Mouse (Mus musculus) heart, embryonic 15.5 days (tissue): Measurements from ENCODE around the gene Pla2g4b. TPM values are rescaled to one million over a fixed set of nuclear protein-coding genes. Genes with fewer than 3 reads are reported as not detected.

Experiments
- ATAC-seq: fragments of 200-750 bp; cut with Nextera tagmentation; replicated peaks from 2 replicates; pipeline ENCODE4 v1.8.0; 2017; ENCODE audit warnings: low read depth, moderate TSS enrichment; ENCODE audit not compliant: insufficient number of reproducible peaks, insufficient read depth, low FRiP score
- H3K27ac ChIP-seq: fragments of 300-500 bp; sonication (generic); 2 replicates; pipeline ENCODE4 v1.5.1; 2015; ENCODE audit warnings: mild to moderate bottlenecking, inconsistent platforms
- H3K27me3 ChIP-seq: fragments of 300-500 bp; sonication (generic); 2 replicates; pipeline ENCODE4 v1.6.1; 2015; ENCODE audit warnings: inconsistent platforms
- H3K36me3 ChIP-seq: fragments of 300-500 bp; sonication (generic); 2 replicates; pipeline ENCODE4 v1.6.1; 2015; ENCODE audit warnings: mild to moderate bottlenecking, inconsistent platforms
- H3K4me1 ChIP-seq: fragments of 300-500 bp; sonication (generic); replicated peaks from 2 replicates; pipeline ENCODE4 v1.6.1; 2015; ENCODE audit warnings: inconsistent platforms
- H3K4me2 ChIP-seq: fragments of 300-500 bp; sonication (generic); 2 replicates; pipeline ENCODE4 v1.6.1; 2015; ENCODE audit warnings: inconsistent platforms, mild to moderate bottlenecking, moderate library complexity
- H3K4me3 ChIP-seq: fragments of 300-500 bp; sonication (generic); 2 replicates; pipeline ENCODE4 v1.5.1; 2015; ENCODE audit warnings: mild to moderate bottlenecking, inconsistent platforms
- H3K9ac ChIP-seq: fragments of 300-500 bp; sonication (generic); 2 replicates; pipeline ENCODE4 v1.6.1; 2015; ENCODE audit warnings: mild to moderate bottlenecking, inconsistent platforms
- H3K9me3 ChIP-seq: fragments of 300-500 bp; sonication (generic); replicated peaks from 2 replicates; pipeline ENCODE4 v1.6.1; 2016; ENCODE audit warnings: inconsistent platforms
- WGBS: fragments of 180-500 bp; shearing (Covaris S2); methylation state at CpG from one replicate; pipeline ENCODE4 v1.1.7; 2015; ENCODE audit warnings: mixed read lengths; 5-methylcytosine and 5-hydroxymethylcytosine counted together
- polyA plus RNA-seq: library from polyadenylated mRNA; unstranded; fragments of >200 nt; fragmentation: Nextera tagmentation; extraction: Ambion mirVana; gene quantifications from 2 replicates; pipeline ENCODE4 v1.2.1, GENCODE M21; 2015

Gene Pla2g4b
- polyA plus RNA-seq, 1 experiment from 2014 or later, result 1.3 TPM

- WGBS, result 82% methylated on average over 12 of the region's 12 CpGs
- ATAC-seq, result no peak
- peaks cover 42% of the 10 kb centered on the region for H3K36me3 ChIP-seq
Measured at GRCm38 (mm10) chr2:120017599-120017998, 15.6 kb upstream of the Pla2g4b start.

GRCm38 (mm10) chr2:120024337-120024736 lies 8.9 kb upstream of the Pla2g4b start:
- Histone ChIP-seq H3K9me3 (no peaks in the 10 kb centered on the region), H3K27ac (peak overlapping the region; percentile 88), H3K27me3 (no peaks in the 10 kb centered on the region), H3K36me3 (peaks cover 28% of the 10 kb centered on the region), H3K4me3 (no peak overlapping the region), H3K4me1 (peaks cover 32% of the 10 kb centered on the region), H3K4me2 (no peak overlapping the region), H3K9ac (no peak overlapping the region)
- WGBS, result 46% methylated on average over 5 of the region's 5 CpGs
- ATAC-seq, result peak; percentile 65; the same call in 1 of the 2 replicates

More at GRCm38 (mm10) chr2:120017599-120017998, 15.6 kb upstream of the Pla2g4b start:
- no peaks in the 10 kb centered on the region for H3K27me3 ChIP-seq
- H3K4me1 ChIP-seq, result peaks cover 3% of the 10 kb centered on the region; the same call in 1 of the 2 replicates
- no peak overlapping the region for H3K9ac ChIP-seq
- H3K4me2 ChIP-seq, result no peak overlapping the region
- no peaks in the 10 kb centered on the region for H3K9me3 ChIP-seq
- H3K27ac ChIP-seq, result no peak overlapping the region
- no peak overlapping the region for H3K4me3 ChIP-seq

GRCm38 (mm10) chr2:120026984-120027949 lies 6.0 kb upstream of the Pla2g4b start, which contains the start of the genes Jmjd7 and Gm28042:
Jmjd7 (plus strand) TSS chr2:120027483.
Gm28042 (plus strand) TSS chr2:120027493.
- no peaks in the 10 kb centered on the region for H3K27me3 ChIP-seq
- peak within 1 kb of the TSS; percentile 91 for H3K27ac ChIP-seq
- ATAC-seq, result peak; percentile 73
- peak within 1 kb of the TSS; percentile 86 for H3K4me3 ChIP-seq
- peak within 1 kb of the TSS; percentile 84 for H3K4me2 ChIP-seq
- H3K4me1 ChIP-seq, result peaks cover 32% of the 10 kb centered on the region
- WGBS, result 5% methylated on average over 50 of the region's 50 CpGs
- no peaks in the 10 kb centered on the region for H3K9me3 ChIP-seq
- peaks cover 20% of the 10 kb centered on the region; the same call in 1 of the 2 replicates for H3K36me3 ChIP-seq
- H3K9ac ChIP-seq, result peak within 1 kb of the TSS; percentile 93

- Histone ChIP-seq H3K27ac (peak overlapping the region; percentile 91), H3K9me3 (no peaks in the 10 kb centered on the region), H3K27me3 (no peaks in the 10 kb centered on the region), H3K4me2 (peak overlapping the region; percentile 84), H3K9ac (peak overlapping the region; percentile 93), H3K4me1 (peaks cover 32% of the 10 kb centered on the region), H3K4me3 (peak overlapping the region; percentile 86), H3K36me3 (peaks cover 15% of the 10 kb centered on the region; the same call in 1 of the 2 replicates)
- 46% methylated on average over 3 of the region's 3 CpGs for WGBS
- ATAC-seq, result no peak
Measured at GRCm38 (mm10) chr2:120027950-120028331, 5.3 kb upstream of the Pla2g4b start.

- Histone ChIP-seq H3K9ac (no peak overlapping the region), H3K4me1 (peaks cover 22% of the 10 kb centered on the region), H3K27ac (no peak overlapping the region), H3K4me2 (no peak overlapping the region), H3K27me3 (no peaks in the 10 kb centered on the region), H3K4me3 (no peak overlapping the region), H3K9me3 (no peaks in the 10 kb centered on the region), H3K36me3 (peaks cover 16% of the 10 kb centered on the region; the same call in 1 of the 2 replicates)
- no peak for ATAC-seq
- WGBS, result 75% methylated on average over 8 of the region's 8 CpGs
Measured at GRCm38 (mm10) chr2:120030380-120030779, 2.8 kb upstream of the Pla2g4b start.

GRCm38 (mm10) chr2:120033726-120034125 lies 509 bp downstream of the Pla2g4b start:
- H3K27ac ChIP-seq, result no peak overlapping the region
- H3K4me2 ChIP-seq, result no peak overlapping the region
- H3K4me3 ChIP-seq, result no peak overlapping the region
- H3K27me3 ChIP-seq, result no peaks in the 10 kb centered on the region
- 61% methylated on average over 5 of the region's 5 CpGs for WGBS
- H3K36me3 ChIP-seq, result peaks cover 36% of the 10 kb centered on the region; the same call in 1 of the 2 replicates
- H3K4me1 ChIP-seq, result peaks cover 2% of the 10 kb centered on the region; the same call in 1 of the 2 replicates
- no peaks in the 10 kb centered on the region for H3K9me3 ChIP-seq
- no peak for ATAC-seq
- H3K9ac ChIP-seq, result no peak overlapping the region

GRCm38 (mm10) chr2:120037744-120038143 lies 4.5 kb downstream of the Pla2g4b start:
- Histone ChIP-seq H3K4me1 (0 out of 2 replicates have a peak, but pooled peaks cover 2% of the 10 kb centered on the region), H3K4me3 (no peak overlapping the region), H3K9me3 (no peaks in the 10 kb centered on the region), H3K36me3 (peaks cover 62% of the 10 kb centered on the region), H3K27me3 (no peaks in the 10 kb centered on the region), H3K27ac (no peak overlapping the region), H3K9ac (no peak overlapping the region), H3K4me2 (no peak overlapping the region)
- WGBS, result 85% methylated on average over 9 of the region's 9 CpGs
- no peak for ATAC-seq

GRCm38 (mm10) chr2:120040991-120041390 lies 7.8 kb downstream of the Pla2g4b start:
- Histone ChIP-seq H3K36me3 (peaks cover 57% of the 10 kb centered on the region), H3K27me3 (no peaks in the 10 kb centered on the region), H3K9me3 (no peaks in the 10 kb centered on the region), H3K4me1 (peaks cover 13% of the 10 kb centered on the region), H3K27ac (no peak overlapping the region), H3K4me2 (no peak overlapping the region), H3K4me3 (no peak overlapping the region), H3K9ac (no peak overlapping the region)
- WGBS, result 93% methylated on average over 5 of the region's 5 CpGs
- ATAC-seq, result no peak

- no peak overlapping the region for H3K4me3 ChIP-seq
- H3K9ac ChIP-seq, result no peak overlapping the region
- H3K4me2 ChIP-seq, result no peak overlapping the region
- WGBS, result 47% methylated on average over 4 of the region's 4 CpGs
- H3K27ac ChIP-seq, result no peak overlapping the region
- no peaks in the 10 kb centered on the region for H3K9me3 ChIP-seq
- H3K27me3 ChIP-seq, result no peaks in the 10 kb centered on the region; the same call in 1 of the 2 replicates
- ATAC-seq, result no peak
- H3K36me3 ChIP-seq, result peaks cover 33% of the 10 kb centered on the region
- H3K4me1 ChIP-seq, result peaks cover 13% of the 10 kb centered on the region
Measured at GRCm38 (mm10) chr2:120044101-120044603, 10.9 kb downstream of the Pla2g4b start.

GRCm38 (mm10) chr2:120044676-120045075 lies 11.5 kb downstream of the Pla2g4b start:
- H3K27ac ChIP-seq, result no peak overlapping the region
- H3K9ac ChIP-seq, result no peak overlapping the region
- H3K4me3 ChIP-seq, result no peak overlapping the region
- no peak for ATAC-seq
- H3K4me2 ChIP-seq, result no peak overlapping the region
- H3K9me3 ChIP-seq, result no peaks in the 10 kb centered on the region
- peaks cover 28% of the 10 kb centered on the region for H3K36me3 ChIP-seq
- H3K4me1 ChIP-seq, result peaks cover 13% of the 10 kb centered on the region
- WGBS, result 79% methylated on average over 3 of the region's 3 CpGs
- H3K27me3 ChIP-seq, result no peaks in the 10 kb centered on the region; the same call in 1 of the 2 replicates
